Mouse (Mus musculus) olfactory bulb, adult 2 months (tissue): ENCODE measurements around the gene Capn15.

Source experiments
- CTCF ChIP-seq: fragments of 200-500 bp; IDR thresholded peaks from 2 replicates; pipeline ENCODE4 v1.5.1; 2012; ENCODE audit warnings: low read depth, mild to moderate bottlenecking, low read length, moderate library complexity; ENCODE audit not compliant: insufficient read depth
- POLR2A ChIP-seq: fragments of 200-500 bp; IDR thresholded peaks from 2 replicates; pipeline ENCODE4 v1.6.1; 2012; ENCODE audit warnings: mild to moderate bottlenecking, low read depth, low read length, moderate library complexity; ENCODE audit not compliant: insufficient read depth

GRCm38 (mm10) chr17:25968176-25968575 is 17.4 kb downstream of the Capn15 start:
- TF ChIP-seq POLR2A (no peak), CTCF (no peak)
